8 mouse cellular contexts compared by ENCODE assay signal in genomic region chr11:115933108-115933746, GRCm38 (mm10). TPM values are rescaled to one million over a fixed set of nuclear protein-coding genes. Genes with fewer than 3 reads are reported as not detected.
DNase-seq lines count a peak whose midpoint lies in the region; ATAC-seq and TF ChIP-seq lines count a peak whose summit lies in the region.

Gene Sap30bp, plus strand, starts transcription at chr11:115933282.
Gene Recql5, minus strand, starts transcription at chr11:115933477.

- TF ChIP-seq CTCF in heart, adult 2 months (IDR thresholded peaks at IDR 0.05): no peak

- DNase-seq in 3T3-L1 (ENCODE audit: low read depth, low spot score): peak; percentile 99
- DNase-seq in adrenal gland, postnatal 4 days (ENCODE audit: low spot score in 2 of 2): peak; percentile 89 to 92
- DNase-seq in embryonic facial prominence, embryonic 14.5 days (ENCODE audit: low spot score): peak; percentile 99
- DNase-seq in heart, adult 2 months: peak; percentile 95 to 96
- peak; percentile 98 for DNase-seq in kidney, adult 8-10 months
- DNase-seq in spleen, postnatal 10 days (ENCODE audit: low spot score in 2 of 2): peak; percentile 94 to 98

- TF ChIP-seq POLR2A in heart, adult 2 months (IDR thresholded peaks at IDR 0.05; ENCODE audit: insufficient read depth, low read depth, low read length): peak; percentile 95

- WGBS in embryonic facial prominence, embryonic 14.5 days: under 1% methylated on average over 28 of the region's 28 CpGs
- WGBS in heart, adult 2 months: under 1% methylated on average over 28 of the region's 28 CpGs
- WGBS in limb, embryonic 13.5 days: under 1% methylated on average over 28 of the region's 28 CpGs
- under 1% methylated on average over 28 of the region's 28 CpGs for WGBS in midbrain, embryonic 16.5 days

- H3K4me3 ChIP-seq in embryonic facial prominence, embryonic 14.5 days (ENCODE audit: low read depth, low read length): peak within 1 kb of the TSS; percentile 71
- peak within 1 kb of the TSS; percentile 80 for H3K4me3 ChIP-seq in heart, adult 2 months
- H3K4me3 ChIP-seq in limb, embryonic 13.5 days: peak within 1 kb of the TSS; percentile 96
- peak within 1 kb of the TSS; percentile 88 for H3K4me3 ChIP-seq in midbrain, embryonic 16.5 days (ENCODE audit: low read depth, low read length)

- peaks cover 2% of the 10 kb centered on the region; the same call in 1 of the 2 replicates for H3K79me2 ChIP-seq in heart, adult 2 months (replicated peaks; ENCODE audit: control insufficient read depth, insufficient read depth, low read length)

- H3K27ac ChIP-seq in embryonic facial prominence, embryonic 14.5 days (replicated peaks; ENCODE audit: low read depth, low read length): peak within 1 kb of the TSS; percentile 78
- peak within 1 kb of the TSS; percentile 72 for H3K27ac ChIP-seq in heart, adult 2 months
- H3K27ac ChIP-seq in limb, embryonic 13.5 days: no peak within 1 kb of the TSS
- peak within 1 kb of the TSS; percentile 70 for H3K27ac ChIP-seq in midbrain, embryonic 16.5 days (ENCODE audit: low read length)

- peak; percentile 52; the same call in 1 of the 2 replicates for TF ChIP-seq EP300 in heart, adult 2 months (IDR thresholded peaks at IDR 0.05; ENCODE audit: insufficient read depth, low read depth, low read length)

- H3K27me3 ChIP-seq in embryonic facial prominence, embryonic 14.5 days (replicated peaks; ENCODE audit: control insufficient read depth, insufficient read depth, low read length): no peaks in the 10 kb centered on the region
- no peaks in the 10 kb centered on the region for H3K27me3 ChIP-seq in heart, adult 2 months (ENCODE audit: control insufficient read depth, insufficient read depth, low read length)
- no peaks in the 10 kb centered on the region for H3K27me3 ChIP-seq in limb, embryonic 13.5 days
- H3K27me3 ChIP-seq in midbrain, embryonic 16.5 days (ENCODE audit: control insufficient read depth, insufficient read depth, low read depth, low read length): no peaks in the 10 kb centered on the region

- ATAC-seq in embryonic facial prominence, embryonic 14.5 days (ENCODE audit: low read depth): peak; percentile 99
- peak; percentile 97 for ATAC-seq in limb, embryonic 13.5 days (ENCODE audit: low FRiP score, low read depth)
- ATAC-seq in midbrain, embryonic 16.5 days: peak; percentile 99

- intact Hi-C loops in heart, adult 2 months (cut with DNase I): loop anchor here (10.0 kb wide), 1 partner anchor 202 kb away; the partner anchor contains the start of genes Mrpl38 and Trim65

- H3K4me2 ChIP-seq in embryonic facial prominence, embryonic 14.5 days (ENCODE audit: low read depth, low read length): peak within 1 kb of the TSS; percentile 72
- H3K4me2 ChIP-seq in limb, embryonic 13.5 days (replicated peaks): peak within 1 kb of the TSS; percentile 94
- H3K4me2 ChIP-seq in midbrain, embryonic 16.5 days (ENCODE audit: low read length): peak within 1 kb of the TSS; percentile 96

- peaks cover 30% of the 10 kb centered on the region for H3K36me3 ChIP-seq in embryonic facial prominence, embryonic 14.5 days (ENCODE audit: control insufficient read depth, insufficient read depth, low read length)
- H3K36me3 ChIP-seq in heart, adult 2 months (ENCODE audit: control insufficient read depth, insufficient read depth, low read length): peaks cover 6% of the 10 kb centered on the region; the same call in 1 of the 2 replicates
- H3K36me3 ChIP-seq in limb, embryonic 13.5 days: peaks cover 41% of the 10 kb centered on the region
- H3K36me3 ChIP-seq in midbrain, embryonic 16.5 days (ENCODE audit: control insufficient read depth, insufficient read depth, low read length): peaks cover 2% of the 10 kb centered on the region

- H3K4me1 ChIP-seq in embryonic facial prominence, embryonic 14.5 days (ENCODE audit: control insufficient read depth, insufficient read depth, low read length): peaks cover 16% of the 10 kb centered on the region
- H3K4me1 ChIP-seq in heart, adult 2 months (ENCODE audit: control insufficient read depth, insufficient read depth, low read length): peaks cover 3% of the 10 kb centered on the region
- H3K4me1 ChIP-seq in limb, embryonic 13.5 days: peaks cover 25% of the 10 kb centered on the region
- peaks cover 30% of the 10 kb centered on the region for H3K4me1 ChIP-seq in midbrain, embryonic 16.5 days (ENCODE audit: control insufficient read depth, insufficient read depth, low read length)

- peak within 1 kb of the TSS; percentile 88 for H3K9ac ChIP-seq in embryonic facial prominence, embryonic 14.5 days (ENCODE audit: low read depth, low read length)
- H3K9ac ChIP-seq in heart, adult 2 months (ENCODE audit: low read depth, low read length): peak within 1 kb of the TSS; percentile 80
- H3K9ac ChIP-seq in limb, embryonic 13.5 days: peak within 1 kb of the TSS; percentile 90
- H3K9ac ChIP-seq in midbrain, embryonic 16.5 days (ENCODE audit: low read depth, low read length): peak within 1 kb of the TSS; percentile 78

- H3K9me3 ChIP-seq in embryonic facial prominence, embryonic 14.5 days (ENCODE audit: control insufficient read depth, low read length): no peaks in the 10 kb centered on the region
- no peaks in the 10 kb centered on the region for H3K9me3 ChIP-seq in limb, embryonic 13.5 days
- no peaks in the 10 kb centered on the region for H3K9me3 ChIP-seq in midbrain, embryonic 16.5 days (replicated peaks; ENCODE audit: control insufficient read depth, low read length, poor library complexity, severe bottlenecking)

RNA-seq across cellular contexts. Expression of gene Sap30bp, which starts in this region (rescaled TPM):
- 10 to 100 TPM; 44.9 to 51.5 TPM for total RNA-seq in adrenal gland, postnatal 4 days (2021)
- 30.2 and 36.6 TPM in 2 replicates for polyA plus RNA-seq in embryonic facial prominence, embryonic 14.5 days (2014; fragmentation: Nextera tagmentation; extraction: Ambion mirVana)
- 10 to 100 TPM; 16.4 to 18.1 TPM for total RNA-seq in heart, adult 2 months (2021)
- 9.1 and 10.8 TPM in 2 replicates for polyA plus RNA-seq in heart, adult 2 months (2012; rRNA removed)
- polyA plus RNA-seq in limb, embryonic 13.5 days (2015; fragmentation: Nextera tagmentation; extraction: Ambion mirVana): 44.2 and 52.1 TPM in 2 replicates
- polyA plus RNA-seq in midbrain, embryonic 16.5 days (2015; fragmentation: Nextera tagmentation; extraction: Ambion mirVana): 49.0 and 51.5 TPM in 2 replicates

RNA-seq across cellular contexts. Expression of gene Recql5, which starts in this region (rescaled TPM):
- total RNA-seq in adrenal gland, postnatal 4 days (2021): 10 to 100 TPM; 28.6 to 28.8 TPM
- 13.3 TPM in 2 replicates for polyA plus RNA-seq in embryonic facial prominence, embryonic 14.5 days (2014; fragmentation: Nextera tagmentation; extraction: Ambion mirVana)
- total RNA-seq in heart, adult 2 months (2021): 1 to 10 TPM; 6.8 to 7.4 TPM
- polyA plus RNA-seq in heart, adult 2 months (2012; rRNA removed): 10.2 and 12.2 TPM in 2 replicates
- polyA plus RNA-seq in limb, embryonic 13.5 days (2015; fragmentation: Nextera tagmentation; extraction: Ambion mirVana): 22.3 and 23.7 TPM in 2 replicates
- 24.3 and 25.2 TPM in 2 replicates for polyA plus RNA-seq in midbrain, embryonic 16.5 days (2015; fragmentation: Nextera tagmentation; extraction: Ambion mirVana)
